Mouse (Mus musculus): Measurements from ENCODE around the gene Rhbdd3. TPM values are rescaled to one million over a fixed set of nuclear protein-coding genes. Genes with fewer than 3 reads are reported as not detected.

Rhbdd3 gene
- polyA plus RNA-seq, 1 experiment from 2014 or later: 27.0 TPM

DNA sequence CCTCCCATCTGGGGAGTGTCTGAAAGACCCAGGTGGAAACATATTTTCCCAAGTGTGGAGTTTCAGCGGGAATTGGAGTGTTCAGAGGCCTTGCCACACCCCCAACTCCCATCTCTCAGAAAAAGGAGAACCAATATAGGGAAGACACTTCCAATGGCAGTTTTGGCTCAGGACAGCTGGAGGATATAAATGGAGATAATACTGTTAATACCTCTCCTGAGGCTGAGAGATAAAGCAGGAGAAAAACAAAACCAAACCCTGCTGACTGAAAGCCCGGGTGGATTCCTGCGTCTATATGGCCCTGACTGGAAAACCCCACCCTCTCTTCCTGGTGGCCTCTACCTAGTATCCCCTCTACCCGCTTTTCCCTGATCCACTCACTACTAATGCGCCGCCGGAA lies 3.7 kb downstream of the Rhbdd3 start:
- H3K4me2 ChIP-seq (replicated peaks): no peak overlapping the region
- peaks cover 21% of the 10 kb centered on the region; the same call in 1 of the 2 replicates for H3K36me3 ChIP-seq
- no peak for ATAC-seq (ENCODE audit: low FRiP score)
- no peak overlapping the region for H3K27ac ChIP-seq
- no peak overlapping the region for H3K9ac ChIP-seq
- H3K4me3 ChIP-seq: no peak overlapping the region
- 93% methylated on average over 7 of the region's 7 CpGs for WGBS
- H3K4me1 ChIP-seq: peaks cover 14% of the 10 kb centered on the region
- H3K27me3 ChIP-seq: no peaks in the 10 kb centered on the region
- H3K9me3 ChIP-seq (replicated peaks): no peaks in the 10 kb centered on the region

DNA sequence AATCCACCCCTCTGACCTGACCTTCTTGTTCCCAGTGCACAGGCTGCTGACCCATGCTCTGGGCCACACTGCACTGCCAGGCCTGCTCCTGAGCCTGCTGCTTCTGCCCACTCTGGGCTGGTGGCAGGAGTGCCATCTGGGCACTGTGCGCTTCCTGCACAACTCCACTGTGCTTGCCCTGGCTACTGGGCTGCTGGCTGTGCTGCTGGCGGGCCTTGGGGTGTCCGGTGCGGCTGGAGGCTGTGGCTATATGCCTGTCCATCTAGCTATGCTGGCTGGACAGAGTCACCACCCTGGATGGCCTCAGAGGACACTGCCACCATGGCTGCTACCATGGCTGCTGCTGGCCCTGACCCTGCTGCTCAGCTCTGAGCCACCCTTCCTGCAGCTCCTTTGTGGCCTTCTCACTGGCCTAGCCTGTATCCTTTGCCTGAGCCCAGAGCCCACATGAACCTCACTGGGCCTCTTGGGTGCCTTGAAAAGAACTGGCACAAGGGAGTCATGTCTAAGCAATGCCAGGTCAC lies 5.3 kb downstream of the Rhbdd3 start:
- Histone ChIP-seq H3K27ac (no peak overlapping the region), H3K36me3 (peaks cover 21% of the 10 kb centered on the region; the same call in 1 of the 2 replicates), H3K4me1 (peaks cover 11% of the 10 kb centered on the region), H3K9ac (no peak overlapping the region), H3K27me3 (no peaks in the 10 kb centered on the region), H3K4me2 (replicated peaks) (no peak overlapping the region), H3K4me3 (no peak overlapping the region), H3K9me3 (replicated peaks) (no peaks in the 10 kb centered on the region)
- whole genome bisulfite sequencing: 95% methylated on average over 4 of the region's 4 CpGs
- no peak for ATAC-seq (ENCODE audit: low FRiP score)

DNA sequence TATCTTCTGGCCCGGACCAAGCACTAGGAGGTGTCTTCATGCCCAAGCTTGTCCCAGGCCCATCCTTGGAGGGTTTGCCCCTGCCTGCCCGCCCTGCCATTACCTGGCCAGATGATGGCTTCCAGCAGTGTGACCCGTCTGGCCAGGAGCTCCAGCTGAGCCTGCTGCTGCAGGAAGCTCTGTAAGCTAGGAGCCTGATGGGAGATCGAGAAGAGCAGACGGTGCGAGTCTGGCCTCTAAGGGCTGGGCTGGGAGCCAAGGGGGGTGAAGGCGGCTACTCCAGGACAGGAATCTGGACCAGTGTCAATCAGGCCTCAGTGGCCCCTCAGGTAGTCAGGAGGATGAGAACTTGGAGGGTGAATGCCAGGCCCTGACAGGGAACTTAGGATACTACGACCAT lies 10.7 kb downstream of the Rhbdd3 start:
- H3K4me2 ChIP-seq (replicated peaks): no peak overlapping the region
- no peaks in the 10 kb centered on the region for H3K4me1 ChIP-seq
- 80% methylated on average over 8 of the region's 8 CpGs for WGBS
- H3K9me3 ChIP-seq (replicated peaks): no peaks in the 10 kb centered on the region
- peaks cover 13% of the 10 kb centered on the region; the same call in 1 of the 2 replicates for H3K36me3 ChIP-seq
- H3K27me3 ChIP-seq: no peaks in the 10 kb centered on the region
- no peak for ATAC-seq (ENCODE audit: low FRiP score)
- H3K27ac ChIP-seq: no peak overlapping the region
- H3K4me3 ChIP-seq: no peak overlapping the region
- H3K9ac ChIP-seq: no peak overlapping the region

DNA sequence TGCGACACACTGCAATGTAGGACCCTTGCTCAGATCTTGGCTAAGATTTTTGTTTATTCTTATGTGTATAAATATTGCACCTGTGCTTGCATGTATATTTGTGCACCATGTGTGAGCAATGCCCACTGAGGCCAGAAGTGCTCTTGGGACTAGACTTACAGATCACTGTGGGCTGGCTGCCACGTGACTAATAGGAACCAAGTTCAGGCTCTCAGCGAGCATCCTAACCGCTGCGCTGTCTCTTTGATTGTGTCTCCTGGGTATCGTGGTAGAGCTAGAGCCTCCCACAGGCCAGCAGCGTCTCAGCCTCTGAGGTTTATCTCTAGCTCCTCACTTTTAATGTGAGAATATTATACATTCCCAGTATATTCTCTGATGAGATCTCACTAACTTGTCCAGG lies 14.9 kb downstream of the Rhbdd3 start:
- H3K4me2 ChIP-seq (replicated peaks): no peak overlapping the region
- WGBS: 83% methylated on average over 7 of the region's 7 CpGs
- H3K4me1 ChIP-seq: no peaks in the 10 kb centered on the region
- H3K27me3 ChIP-seq: no peaks in the 10 kb centered on the region
- no peak overlapping the region for H3K4me3 ChIP-seq
- no peaks in the 10 kb centered on the region for H3K9me3 ChIP-seq (replicated peaks)
- no peak overlapping the region for H3K9ac ChIP-seq
- H3K36me3 ChIP-seq: no peaks in the 10 kb centered on the region
- ATAC-seq (ENCODE audit: low FRiP score): no peak
- no peak overlapping the region for H3K27ac ChIP-seq

DNA sequence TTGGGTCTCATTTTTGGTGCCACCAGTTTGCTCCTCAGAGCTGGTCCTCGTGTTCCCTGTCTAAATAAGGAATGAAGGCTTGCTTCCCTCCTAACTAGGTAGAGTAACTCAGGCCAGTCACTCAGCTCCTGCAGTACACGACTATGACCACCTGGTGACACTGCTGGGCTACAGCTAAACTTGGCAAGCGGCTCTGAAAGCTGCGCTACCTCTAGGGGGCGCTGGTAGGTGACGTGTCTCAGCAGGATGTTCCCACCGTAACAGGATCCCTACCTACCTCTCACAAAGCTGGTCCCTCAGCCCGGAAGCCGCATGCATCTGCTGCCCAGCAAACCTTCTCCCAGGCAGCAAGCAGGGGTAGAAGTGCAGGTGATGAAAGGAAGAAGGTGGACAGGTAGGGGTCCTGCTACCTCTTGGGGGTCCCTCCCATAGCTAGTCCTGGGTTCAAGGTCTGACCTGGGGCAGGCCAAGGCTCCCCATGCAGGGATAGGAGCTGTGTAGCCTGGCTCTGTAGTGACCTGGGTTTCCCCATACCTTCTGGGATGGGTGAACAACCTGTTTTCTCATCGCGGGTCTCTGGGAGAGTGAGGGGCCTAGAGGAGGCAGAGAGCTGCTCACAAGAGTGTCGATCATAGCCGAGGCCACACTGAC lies 16.3 kb downstream of the Rhbdd3 start:
- WGBS: 29% methylated on average over 13 of the region's 13 CpGs
- ATAC-seq (ENCODE audit: low FRiP score): peak; percentile 56; the same call in 1 of the 2 replicates
- H3K27ac ChIP-seq: no peak overlapping the region
- H3K4me3 ChIP-seq: no peak overlapping the region
- H3K9me3 ChIP-seq (replicated peaks): no peaks in the 10 kb centered on the region
- H3K4me2 ChIP-seq (replicated peaks): no peak overlapping the region
- H3K27me3 ChIP-seq: no peaks in the 10 kb centered on the region
- no peaks in the 10 kb centered on the region for H3K36me3 ChIP-seq
- no peak overlapping the region for H3K9ac ChIP-seq
- H3K4me1 ChIP-seq: no peaks in the 10 kb centered on the region

DNA sequence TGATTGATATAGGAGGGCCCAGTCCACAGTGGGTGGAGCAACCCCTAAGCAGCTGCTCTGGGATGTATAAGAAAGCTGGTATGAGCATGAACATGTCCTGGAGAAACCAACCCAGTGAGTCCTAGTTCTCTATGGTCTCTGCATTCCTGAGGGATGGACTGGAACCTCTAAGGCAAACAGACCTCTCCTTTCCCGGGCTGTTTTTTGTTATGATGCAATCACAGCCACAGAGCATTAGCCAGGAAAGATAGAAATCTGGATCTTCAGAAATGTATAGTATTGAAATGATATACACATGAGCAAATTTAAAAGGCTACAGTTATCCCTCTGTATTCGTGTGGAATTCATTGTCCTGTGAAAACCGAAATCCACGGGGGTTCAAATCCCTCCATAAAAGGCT lies 27.0 kb downstream of the Rhbdd3 start:
- Histone ChIP-seq H3K9ac (no peak overlapping the region), H3K27ac (no peak overlapping the region), H3K4me3 (no peak overlapping the region), H3K4me1 (peaks cover 24% of the 10 kb centered on the region), H3K4me2 (replicated peaks) (no peak overlapping the region), H3K36me3 (no peaks in the 10 kb centered on the region), H3K27me3 (no peaks in the 10 kb centered on the region), H3K9me3 (replicated peaks) (no peaks in the 10 kb centered on the region)
- ATAC-seq (ENCODE audit: low FRiP score): no peak
- 77% methylated on average over 4 of the region's 4 CpGs for WGBS

DNA sequence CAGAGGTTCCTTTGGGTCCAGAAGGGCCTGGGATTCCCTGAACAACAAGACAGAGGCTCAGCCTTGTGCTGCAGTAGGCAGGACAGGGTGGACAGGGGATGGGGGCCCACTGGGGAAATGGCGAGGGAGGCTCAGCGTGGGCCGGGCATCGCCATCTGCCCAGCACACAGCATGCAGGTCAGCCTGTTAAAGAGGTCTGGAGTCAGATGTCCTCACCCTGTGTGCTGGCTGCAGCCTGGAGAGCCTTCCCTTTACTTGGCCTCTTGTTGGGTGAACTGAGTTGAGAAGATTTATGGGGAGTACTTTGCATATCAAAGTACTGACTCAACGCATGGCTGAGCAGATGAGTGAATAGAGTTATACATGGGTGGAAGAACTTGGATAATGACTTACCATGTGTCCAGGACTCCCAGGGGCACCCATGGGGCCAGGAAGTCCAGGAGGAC lies 30.3 kb downstream of the Rhbdd3 start:
- H3K9ac ChIP-seq: no peak overlapping the region; the same call in 1 of the 2 replicates
- no peaks in the 10 kb centered on the region for H3K36me3 ChIP-seq
- no peak overlapping the region for H3K4me3 ChIP-seq
- peak overlapping the region; percentile 74 for H3K27ac ChIP-seq
- H3K9me3 ChIP-seq (replicated peaks): no peaks in the 10 kb centered on the region
- H3K27me3 ChIP-seq: peaks cover 5% of the 10 kb centered on the region
- H3K4me1 ChIP-seq: peaks cover 24% of the 10 kb centered on the region
- peak; percentile 74 for ATAC-seq (ENCODE audit: low FRiP score)
- no peak overlapping the region for H3K4me2 ChIP-seq (replicated peaks)
- WGBS: 11% methylated on average over 5 of the region's 5 CpGs

DNA sequence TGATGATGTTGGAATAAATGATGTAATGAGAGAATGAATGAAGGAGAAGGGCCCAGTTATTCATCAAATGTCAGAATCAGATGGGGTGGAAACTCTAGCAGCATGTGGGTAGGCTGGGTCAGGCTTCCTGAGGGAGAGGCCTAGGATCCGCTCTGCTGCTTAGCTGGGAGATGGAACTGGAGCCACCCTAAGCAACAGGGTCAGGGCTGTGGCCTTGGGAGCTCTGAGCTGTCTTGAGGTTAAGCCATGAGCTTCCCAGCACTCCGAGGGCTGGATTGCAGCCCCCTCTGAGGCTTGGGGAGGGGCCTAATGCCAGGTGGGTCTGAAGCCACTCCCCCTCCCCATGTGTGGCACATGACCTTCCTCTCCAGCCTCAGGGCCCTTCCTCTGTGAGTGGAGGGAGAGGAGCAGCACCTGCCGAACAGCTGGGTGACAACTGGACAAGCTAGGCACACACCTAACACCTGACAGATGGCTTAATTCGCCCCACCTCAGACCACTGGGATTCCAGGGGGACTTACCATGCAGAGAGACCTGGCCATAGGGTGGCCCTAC lies 31.5 kb downstream of the Rhbdd3 start:
- no peak overlapping the region for H3K9ac ChIP-seq
- H3K36me3 ChIP-seq: no peaks in the 10 kb centered on the region
- H3K27ac ChIP-seq: no peak overlapping the region
- no peak overlapping the region for H3K4me2 ChIP-seq (replicated peaks)
- H3K4me3 ChIP-seq: no peak overlapping the region
- peaks cover 5% of the 10 kb centered on the region for H3K27me3 ChIP-seq
- no peaks in the 10 kb centered on the region for H3K9me3 ChIP-seq (replicated peaks)
- WGBS: 47% methylated on average over 4 of the region's 4 CpGs
- peak; percentile 27; the same call in 1 of the 2 replicates for ATAC-seq (ENCODE audit: low FRiP score)
- H3K4me1 ChIP-seq: peaks cover 24% of the 10 kb centered on the region

DNA sequence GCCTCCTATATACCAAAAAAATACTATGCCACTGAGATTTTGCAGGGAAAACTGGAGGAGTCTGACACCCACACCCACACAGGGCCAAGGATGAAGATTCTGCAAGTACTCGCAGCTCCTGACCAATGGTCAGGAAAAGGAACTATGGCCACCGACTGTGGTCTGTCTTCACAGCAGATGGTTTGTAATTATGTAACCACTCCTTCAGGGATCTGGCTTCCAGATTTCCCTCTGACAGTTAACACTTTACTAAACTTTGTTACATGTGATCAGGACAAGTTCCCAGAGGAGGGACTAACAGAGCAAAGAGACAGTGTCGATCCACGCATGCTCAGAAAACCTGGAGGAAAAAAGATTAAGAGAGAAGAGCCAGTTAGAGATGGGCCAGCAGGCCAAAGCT lies 34.0 kb downstream of the Rhbdd3 start:
- H3K27me3 ChIP-seq: peaks cover 5% of the 10 kb centered on the region
- WGBS: 78% methylated on average over 4 of the region's 4 CpGs
- H3K36me3 ChIP-seq: no peaks in the 10 kb centered on the region
- no peak overlapping the region for H3K4me3 ChIP-seq
- H3K9ac ChIP-seq: no peak overlapping the region
- no peaks in the 10 kb centered on the region for H3K9me3 ChIP-seq (replicated peaks)
- H3K4me1 ChIP-seq: peaks cover 25% of the 10 kb centered on the region
- H3K27ac ChIP-seq: no peak overlapping the region
- no peak for ATAC-seq (ENCODE audit: low FRiP score)
- H3K4me2 ChIP-seq (replicated peaks): no peak overlapping the region

DNA sequence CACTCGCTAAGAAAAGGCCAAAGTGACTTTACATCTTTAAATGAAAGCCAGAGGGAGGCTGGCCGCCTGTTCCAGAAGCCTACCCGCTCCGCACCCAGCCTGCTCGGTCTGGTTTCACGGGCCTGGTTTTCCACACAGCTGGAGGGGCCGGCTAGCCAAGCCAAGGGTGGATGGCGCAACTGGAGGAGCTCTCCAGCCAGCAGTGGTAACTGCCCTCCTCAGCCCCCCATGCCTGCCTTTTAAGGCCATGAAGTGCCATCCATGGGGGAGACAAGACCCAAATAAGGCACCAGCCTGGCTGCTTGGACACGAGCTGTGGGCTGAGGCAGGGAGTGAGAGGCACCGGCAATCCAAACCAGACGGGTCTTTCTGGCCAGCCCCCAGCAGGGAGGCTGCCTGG lies 37.2 kb downstream of the Rhbdd3 start:
- no peaks in the 10 kb centered on the region for H3K9me3 ChIP-seq (replicated peaks)
- H3K4me2 ChIP-seq (replicated peaks): no peak overlapping the region
- no peaks in the 10 kb centered on the region for H3K36me3 ChIP-seq
- 0 out of 2 replicates have a peak overlapping the region, but pooled peaks have one; percentile 27 for H3K9ac ChIP-seq
- 80% methylated on average over 11 of the region's 11 CpGs for WGBS
- H3K4me3 ChIP-seq: no peak overlapping the region
- no peak for ATAC-seq (ENCODE audit: low FRiP score)
- H3K27ac ChIP-seq: no peak overlapping the region
- H3K4me1 ChIP-seq: peaks cover 15% of the 10 kb centered on the region
- peaks cover 5% of the 10 kb centered on the region for H3K27me3 ChIP-seq

DNA sequence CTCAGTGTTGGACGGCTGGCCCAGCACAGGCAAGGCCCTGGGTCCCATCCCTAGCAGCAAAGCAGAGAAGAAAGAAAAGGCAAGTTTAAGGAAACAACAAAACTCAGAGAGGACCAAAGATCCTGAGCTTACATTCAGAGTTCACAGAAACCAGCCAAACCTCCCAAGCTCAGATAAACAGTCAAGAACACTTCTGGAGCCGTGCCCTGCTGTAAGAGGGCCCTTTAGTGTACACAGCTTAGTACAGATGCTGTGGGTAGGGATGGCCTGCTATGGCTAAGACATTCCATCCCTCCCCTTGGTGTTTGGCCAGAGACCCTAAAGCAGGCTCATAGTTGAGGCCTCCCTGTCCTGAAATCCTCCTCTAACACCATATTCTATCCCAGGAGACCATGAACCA lies 39.9 kb downstream of the Rhbdd3 start:
- no peak for ATAC-seq (ENCODE audit: low FRiP score)
- Histone ChIP-seq H3K9me3 (replicated peaks) (no peaks in the 10 kb centered on the region), H3K27ac (no peak overlapping the region), H3K4me2 (replicated peaks) (no peak overlapping the region), H3K36me3 (no peaks in the 10 kb centered on the region), H3K4me1 (peaks cover 18% of the 10 kb centered on the region), H3K27me3 (no peaks in the 10 kb centered on the region; the same call in 1 of the 2 replicates), H3K4me3 (no peak overlapping the region), H3K9ac (no peak overlapping the region)
- WGBS: 89% methylated on average over 2 of the region's 2 CpGs

DNA sequence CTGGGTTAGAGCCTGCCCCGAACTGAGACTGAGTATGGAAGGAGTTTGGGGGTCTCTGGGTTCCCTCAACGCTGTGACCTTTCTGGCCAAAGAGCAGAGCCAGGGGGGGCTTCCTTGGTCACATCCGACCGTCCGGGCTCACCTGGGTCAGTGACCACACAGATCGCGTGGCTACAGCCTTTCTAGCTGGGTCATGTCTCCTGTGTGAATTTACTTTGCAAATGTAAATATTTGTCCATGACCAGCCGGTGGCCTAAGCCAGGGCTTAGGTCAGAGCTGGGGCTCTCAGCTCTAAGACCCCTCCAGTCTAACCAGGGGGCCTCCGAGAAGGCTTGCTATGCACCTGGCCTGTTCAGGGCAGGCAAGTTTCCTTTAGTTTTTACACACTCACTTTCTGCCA lies 40.6 kb downstream of the Rhbdd3 start:
- no peak overlapping the region for H3K4me3 ChIP-seq
- H3K9me3 ChIP-seq (replicated peaks): no peaks in the 10 kb centered on the region
- H3K27me3 ChIP-seq: no peaks in the 10 kb centered on the region; the same call in 1 of the 2 replicates
- H3K36me3 ChIP-seq: no peaks in the 10 kb centered on the region
- no peak overlapping the region for H3K4me2 ChIP-seq (replicated peaks)
- ATAC-seq (ENCODE audit: low FRiP score): no peak
- H3K9ac ChIP-seq: no peak overlapping the region
- H3K27ac ChIP-seq: no peak overlapping the region
- 77% methylated on average over 9 of the region's 9 CpGs for WGBS
- peaks cover 18% of the 10 kb centered on the region for H3K4me1 ChIP-seq

DNA sequence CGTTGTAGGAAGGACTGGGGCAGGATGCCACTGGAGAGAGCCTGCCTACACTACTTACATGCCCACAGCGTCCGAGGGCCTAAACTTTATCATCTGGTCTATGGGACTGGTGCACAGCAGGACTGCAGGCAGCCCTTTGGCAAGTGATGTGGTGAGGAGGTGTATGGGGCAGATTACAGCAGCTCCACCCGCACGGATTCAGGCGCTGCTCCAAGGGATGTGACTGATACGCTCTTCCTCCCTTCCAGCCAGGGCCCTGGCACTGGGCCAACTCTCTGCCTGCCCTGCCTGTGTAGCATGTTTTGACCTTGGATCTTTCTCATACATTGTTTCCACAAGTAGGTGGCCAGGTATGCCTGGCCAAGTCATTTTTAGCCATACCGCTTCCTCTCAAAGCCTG lies 41.9 kb downstream of the Rhbdd3 start:
- Histone ChIP-seq H3K27ac (no peak overlapping the region), H3K27me3 (no peaks in the 10 kb centered on the region; the same call in 1 of the 2 replicates), H3K4me1 (peaks cover 18% of the 10 kb centered on the region), H3K4me3 (no peak overlapping the region), H3K9me3 (replicated peaks) (no peaks in the 10 kb centered on the region), H3K36me3 (no peaks in the 10 kb centered on the region), H3K4me2 (replicated peaks) (no peak overlapping the region), H3K9ac (no peak overlapping the region)
- WGBS: 57% methylated on average over 8 of the region's 8 CpGs
- no peak for ATAC-seq (ENCODE audit: low FRiP score)

Data from hindbrain, embryonic 12.5 days (tissue).